Mouse (Mus musculus): ENCODE data around the gene C2cd2l.
A peak's percentile ranks its signal among the peaks of the same experiment; 100 is the strongest.
"Not testable (repeated sequence)": the region's sequence is repeated elsewhere in the genome, so short reads cannot be mapped to it uniquely, and the experiment has no call there.

Gene C2cd2l

GRCm38 (mm10) chr9:44338574-44338973 lies 18.5 kb upstream of the C2cd2l start:
- Histone ChIP-seq H3K4me1 (replicated peaks; ENCODE audit: low read depth, low read length) (peaks cover 57% of the 10 kb centered on the region), H3K9me3 (ENCODE audit: low read length) (no peaks in the 10 kb centered on the region), H3K36me3 (ENCODE audit: insufficient read depth, low read length) (peaks cover 69% of the 10 kb centered on the region), H3K4me3 (replicated peaks; ENCODE audit: low read length) (no peak overlapping the region), H3K27me3 (ENCODE audit: insufficient read depth, low read length) (no peaks in the 10 kb centered on the region)
- TF ChIP-seq CTCF (conservative IDR thresholded peaks at IDR 0.05; ENCODE audit: low read length) (no peak), POU5F1 (IDR thresholded peaks at IDR 0.05; ENCODE audit: borderline replicate concordance, low read length) (no peak), NANOG (IDR thresholded peaks at IDR 0.05; ENCODE audit: borderline replicate concordance, low read length) (no peak)

GRCm38 (mm10) chr9:44337436-44338169 lies 17.5 kb upstream of the C2cd2l start:
- Histone ChIP-seq H3K4me3 (replicated peaks; ENCODE audit: low read length) (peak overlapping the region; percentile 98), H3K27me3 (ENCODE audit: insufficient read depth, low read length) (no peaks in the 10 kb centered on the region), H3K4me1 (replicated peaks; ENCODE audit: low read depth, low read length) (peaks cover 55% of the 10 kb centered on the region), H3K36me3 (ENCODE audit: insufficient read depth, low read length) (peaks cover 69% of the 10 kb centered on the region), H3K9me3 (ENCODE audit: low read length) (no peaks in the 10 kb centered on the region)
- no peak for TF ChIP-seq POU5F1 (IDR thresholded peaks at IDR 0.05; ENCODE audit: borderline replicate concordance, low read length)
- TF ChIP-seq CTCF (conservative IDR thresholded peaks at IDR 0.05; ENCODE audit: low read length): no peak
- no peak for TF ChIP-seq NANOG (IDR thresholded peaks at IDR 0.05; ENCODE audit: borderline replicate concordance, low read length)

DNA sequence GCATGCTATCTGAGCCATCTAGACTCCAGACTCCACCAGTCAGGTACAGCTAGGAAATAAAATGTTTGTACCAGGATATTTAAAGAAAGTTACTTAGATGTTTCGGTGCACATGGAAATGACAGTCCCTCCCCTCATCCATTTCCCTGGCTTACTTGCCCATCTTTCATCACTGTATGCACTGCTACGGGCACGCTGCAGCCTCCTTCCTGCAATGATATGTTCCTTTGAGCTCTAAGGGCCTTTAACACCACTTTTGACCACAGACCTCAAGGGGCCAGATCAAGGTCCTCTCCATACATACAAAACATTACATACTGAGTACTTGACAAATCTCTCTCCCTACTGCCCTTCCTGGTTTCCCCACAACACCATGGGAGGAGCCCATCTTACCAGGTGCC lies 16.9 kb upstream of the C2cd2l start:
- peaks cover 66% of the 10 kb centered on the region for H3K36me3 ChIP-seq (ENCODE audit: insufficient read depth, low read length)
- H3K4me1 ChIP-seq (replicated peaks; ENCODE audit: low read depth, low read length): peaks cover 54% of the 10 kb centered on the region
- TF ChIP-seq POU5F1 (IDR thresholded peaks at IDR 0.05; ENCODE audit: borderline replicate concordance, low read length) (no peak), NANOG (IDR thresholded peaks at IDR 0.05; ENCODE audit: borderline replicate concordance, low read length) (no peak), CTCF (conservative IDR thresholded peaks at IDR 0.05; ENCODE audit: low read length) (no peak)
- no peaks in the 10 kb centered on the region for H3K27me3 ChIP-seq (ENCODE audit: insufficient read depth, low read length)
- no peaks in the 10 kb centered on the region for H3K9me3 ChIP-seq (ENCODE audit: low read length)
- H3K4me3 ChIP-seq (replicated peaks; ENCODE audit: low read length): peak overlapping the region; percentile 98

GRCm38 (mm10) chr9:44336513-44336912 lies 16.4 kb upstream of the C2cd2l start:
- Histone ChIP-seq H3K36me3 (ENCODE audit: insufficient read depth, low read length) (peaks cover 66% of the 10 kb centered on the region), H3K4me3 (replicated peaks; ENCODE audit: low read length) (peak overlapping the region; percentile 98), H3K4me1 (replicated peaks; ENCODE audit: low read depth, low read length) (peaks cover 54% of the 10 kb centered on the region)
- not testable (repeated sequence) for H3K9me3 ChIP-seq (ENCODE audit: low read length); H3K27me3 ChIP-seq (ENCODE audit: insufficient read depth, low read length)

- TF ChIP-seq POU5F1 (IDR thresholded peaks at IDR 0.05; ENCODE audit: borderline replicate concordance, low read length): no peak
- no peak for TF ChIP-seq NANOG (IDR thresholded peaks at IDR 0.05; ENCODE audit: borderline replicate concordance, low read length)
- no peak for TF ChIP-seq CTCF (conservative IDR thresholded peaks at IDR 0.05; ENCODE audit: low read length)
- peaks cover 66% of the 10 kb centered on the region for H3K36me3 ChIP-seq (ENCODE audit: insufficient read depth, low read length)
- H3K9me3 ChIP-seq (ENCODE audit: low read length): no peaks in the 10 kb centered on the region
- H3K4me3 ChIP-seq (replicated peaks; ENCODE audit: low read length): peak overlapping the region; percentile 98
- H3K27me3 ChIP-seq (ENCODE audit: insufficient read depth, low read length): no peaks in the 10 kb centered on the region
- H3K4me1 ChIP-seq (replicated peaks; ENCODE audit: low read depth, low read length): peaks cover 54% of the 10 kb centered on the region
Measured at GRCm38 (mm10) chr9:44336093-44336406, 16.0 kb upstream of the C2cd2l start.

DNA sequence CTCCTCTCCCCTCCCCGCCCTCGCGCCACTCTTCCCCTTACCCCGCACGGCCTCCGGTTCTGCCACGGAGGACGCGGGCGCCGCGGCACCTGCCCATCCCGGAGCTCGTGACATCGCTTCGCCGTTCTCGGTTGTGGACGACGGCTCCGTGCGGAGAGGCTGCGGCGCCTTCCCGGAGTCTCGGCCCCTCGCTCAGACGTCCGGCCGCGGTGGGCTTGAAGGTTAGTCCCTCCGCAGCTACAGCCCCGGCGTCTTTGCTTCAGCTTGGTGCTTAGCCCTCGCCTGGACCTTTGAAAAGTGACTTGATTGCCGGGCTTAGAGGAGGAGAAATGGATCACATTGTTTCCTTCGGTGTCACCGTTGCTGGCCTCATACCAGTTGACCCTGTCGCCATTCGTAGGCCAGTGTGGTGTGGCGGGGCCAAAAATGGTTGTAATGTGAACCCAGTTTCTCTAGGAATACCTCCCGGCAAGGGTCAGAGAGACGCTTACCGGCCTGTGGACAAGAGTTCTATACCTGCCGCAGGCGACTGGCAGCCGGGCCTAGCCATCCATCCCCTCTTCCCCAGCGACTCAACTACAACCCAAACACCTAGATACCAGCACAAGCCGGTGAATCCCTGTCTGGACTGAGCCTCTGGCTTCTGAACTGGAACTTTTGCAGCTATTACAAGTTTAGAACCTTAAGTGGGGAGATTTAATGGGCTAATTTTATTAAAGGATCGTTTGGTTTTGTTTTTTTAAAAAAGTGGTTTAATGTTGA lies 15.4 kb upstream of the C2cd2l start:
- no peak for TF ChIP-seq CTCF (conservative IDR thresholded peaks at IDR 0.05; ENCODE audit: low read length)
- TF ChIP-seq NANOG (IDR thresholded peaks at IDR 0.05; ENCODE audit: borderline replicate concordance, low read length): no peak
- TF ChIP-seq POU5F1 (IDR thresholded peaks at IDR 0.05; ENCODE audit: borderline replicate concordance, low read length): no peak
- no peaks in the 10 kb centered on the region for H3K9me3 ChIP-seq (ENCODE audit: low read length)
- peaks cover 65% of the 10 kb centered on the region for H3K36me3 ChIP-seq (ENCODE audit: insufficient read depth, low read length)
- H3K4me1 ChIP-seq (replicated peaks; ENCODE audit: low read depth, low read length): peaks cover 54% of the 10 kb centered on the region
- peak overlapping the region; percentile 98 for H3K4me3 ChIP-seq (replicated peaks; ENCODE audit: low read length)
- H3K27me3 ChIP-seq (ENCODE audit: insufficient read depth, low read length): no peaks in the 10 kb centered on the region

DNA sequence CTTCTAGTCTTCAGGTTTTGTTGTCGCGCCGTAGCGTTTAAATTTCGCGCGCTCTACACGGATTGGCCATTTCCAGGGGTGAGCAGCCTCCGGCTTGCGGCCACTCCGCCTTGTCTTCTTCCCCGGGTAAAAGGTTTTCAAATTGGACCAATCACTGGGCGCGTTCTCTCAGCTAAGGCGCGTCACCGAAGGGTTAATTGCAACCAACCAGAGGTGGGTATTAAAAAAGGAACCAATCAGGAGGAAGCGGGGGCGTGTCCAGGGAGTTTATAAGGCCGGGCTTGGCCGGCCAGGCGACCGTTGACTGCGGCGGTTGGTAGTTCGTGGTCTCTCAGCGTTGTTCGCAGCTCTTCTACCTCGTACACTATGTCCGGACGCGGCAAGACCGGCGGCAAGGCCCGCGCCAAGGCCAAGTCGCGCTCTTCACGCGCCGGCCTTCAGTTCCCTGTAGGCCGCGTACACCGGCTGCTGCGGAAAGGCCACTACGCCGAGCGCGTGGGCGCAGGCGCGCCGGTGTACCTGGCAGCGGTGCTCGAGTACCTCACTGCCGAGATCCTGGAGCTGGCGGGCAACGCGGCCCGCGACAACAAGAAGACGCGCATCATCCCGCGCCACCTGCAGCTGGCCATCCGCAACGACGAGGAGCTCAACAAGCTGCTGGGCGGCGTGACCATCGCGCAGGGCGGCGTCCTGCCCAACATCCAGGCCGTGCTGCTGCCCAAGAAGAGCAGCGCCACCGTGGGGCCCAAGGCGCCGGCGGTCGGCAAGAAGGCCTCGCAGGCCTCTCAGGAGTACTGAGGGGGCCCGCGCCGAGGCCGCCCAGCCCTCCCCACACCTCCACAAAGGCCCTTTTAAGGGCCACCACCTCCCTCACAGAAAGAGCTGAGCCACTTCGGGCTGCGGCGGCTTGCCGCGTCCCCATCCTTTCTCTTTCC lies 14.6 kb upstream of the C2cd2l start, which contains the start of gene H2afx:
Gene H2afx (plus strand): TSS at position 299 of the 935 bp plus-strand sequence.
- TF ChIP-seq POU5F1 (IDR thresholded peaks at IDR 0.05; ENCODE audit: borderline replicate concordance, low read length): no peak
- no peak for TF ChIP-seq NANOG (IDR thresholded peaks at IDR 0.05; ENCODE audit: borderline replicate concordance, low read length)
- no peak for TF ChIP-seq CTCF (conservative IDR thresholded peaks at IDR 0.05; ENCODE audit: low read length)
- Histone ChIP-seq H3K27me3 (ENCODE audit: insufficient read depth, low read length) (no peaks in the 10 kb centered on the region), H3K36me3 (ENCODE audit: insufficient read depth, low read length) (peaks cover 66% of the 10 kb centered on the region), H3K4me3 (replicated peaks; ENCODE audit: low read length) (peak within 1 kb of the TSS; percentile 98), H3K9me3 (ENCODE audit: low read length) (no peaks in the 10 kb centered on the region), H3K4me1 (replicated peaks; ENCODE audit: low read depth, low read length) (peaks cover 50% of the 10 kb centered on the region)
